Mouse (Mus musculus) C2C12 (cell line): ENCODE measurements around the gene Gal3st4.

Experiments
- CTCF ChIP-seq: IDR thresholded peaks from one replicate; pipeline ENCODE4 v1.5.1; 2011; ENCODE audit not compliant: control insufficient read depth, insufficient read depth, insufficient read length
- MAX ChIP-seq: IDR thresholded peaks from one replicate; pipeline ENCODE4 v1.6.1; 2011; ENCODE audit warnings: mild to moderate bottlenecking, control low read depth
- MYOG ChIP-seq: IDR thresholded peaks from one replicate; pipeline ENCODE4 v1.6.1; 2011; ENCODE audit not compliant: control insufficient read depth, insufficient read length; ENCODE audit errors: extremely low read depth

- TF ChIP-seq CTCF (no peak), MYOG (no peak), MAX (no peak)
Measured at GRCm38 (mm10) chr5:138287861-138288260, 15.2 kb upstream of the Gal3st4 start.
